Mouse (Mus musculus) erythroblast, embryonic 14.5 days (primary cell): ENCODE results near the gene Ctsw.

Source experiments
- GATA1 ChIP-seq: IDR thresholded peaks from 2 replicates; pipeline ENCODE4 v1.6.1; 2012; ENCODE audit warnings: low read length, inconsistent platforms, mixed read lengths
- TAL1 ChIP-seq: IDR thresholded peaks from 3 replicates; pipeline ENCODE4 v1.6.1; 2012; ENCODE audit warnings: low read length, inconsistent platforms, mixed read lengths

- TF ChIP-seq TAL1 (no peak), GATA1 (no peak)
Observed at GRCm38 (mm10) chr19:5483386-5484359, 15.4 kb upstream of the Ctsw start.
